Mouse (Mus musculus): ENCODE measurements around the gene Myo7a. TPM values are rescaled to one million over a fixed set of nuclear protein-coding genes. Genes with fewer than 3 reads are reported as not detected.

Gene Myo7a
- polyA plus RNA-seq, 1 experiment = 48.8 TPM

DNA sequence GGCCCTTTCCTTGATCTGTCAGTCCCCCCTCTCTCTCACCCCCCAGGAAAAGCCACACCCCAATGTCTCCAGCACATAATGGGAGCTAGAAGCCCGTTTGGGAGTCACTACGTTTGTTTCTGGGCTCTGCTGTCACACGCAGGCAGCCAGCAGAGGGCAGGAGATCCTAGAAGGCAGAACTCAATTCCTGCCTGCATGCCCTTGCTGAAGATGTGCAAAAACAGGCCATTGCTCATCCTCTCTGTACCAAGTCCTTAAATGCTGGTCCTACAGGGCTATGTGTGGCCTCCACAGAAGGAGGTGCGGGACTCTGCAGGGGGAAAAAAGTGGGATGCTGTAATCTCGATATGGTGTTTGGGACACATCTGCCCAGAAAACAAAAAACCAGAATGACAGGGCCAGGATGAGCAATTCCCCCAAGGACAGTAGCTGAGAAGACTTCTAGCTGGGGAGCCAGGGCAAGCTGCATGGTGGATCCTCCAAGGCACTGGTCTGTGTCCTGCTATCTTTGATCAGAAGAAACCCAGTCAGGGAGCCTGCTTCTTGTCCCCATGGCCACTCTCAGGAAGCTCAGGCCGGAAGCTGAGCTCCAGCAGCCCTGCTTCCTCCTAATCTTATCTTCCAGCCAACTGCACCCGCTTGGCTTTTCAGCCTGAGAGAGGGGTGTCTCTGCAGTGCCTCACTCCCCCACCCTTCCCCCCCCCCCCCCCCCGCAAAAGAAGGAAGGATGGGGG, 36.4 kb upstream of the Myo7a start:
- no peak for TF ChIP-seq POLR2A (IDR thresholded peaks at IDR 0.05; ENCODE audit: low read depth, low read length)
- peak; percentile 93 for TF ChIP-seq CTCF (IDR thresholded peaks at IDR 0.05; ENCODE audit: borderline replicate concordance, insufficient read depth, low read length)
- peaks cover 7% of the 10 kb centered on the region for H3K4me1 ChIP-seq (ENCODE audit: control insufficient read depth, insufficient read depth, low read length)
- H3K4me3 ChIP-seq (ENCODE audit: insufficient read depth, low read length) = no peak overlapping the region
- H3K27ac ChIP-seq (ENCODE audit: insufficient read depth, low read length) = no peak overlapping the region

DNA sequence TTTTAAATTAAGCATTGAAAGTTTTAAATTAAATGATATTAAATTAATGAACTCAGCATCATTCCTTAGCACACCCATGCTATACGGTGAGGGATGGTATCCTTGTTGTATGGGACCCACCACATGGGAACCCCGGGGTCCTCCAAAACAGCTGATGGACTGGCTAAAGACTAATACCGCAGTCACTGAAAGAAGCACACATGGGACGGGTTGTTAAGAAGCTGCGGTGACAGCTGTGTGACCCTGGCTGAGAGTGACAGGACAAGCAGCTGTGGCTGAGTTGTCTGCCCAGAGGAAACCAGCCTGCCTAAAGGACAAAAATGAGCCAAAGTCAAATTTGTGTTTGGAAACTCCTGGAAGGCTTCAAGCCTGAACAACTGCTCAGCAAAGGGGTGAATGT, 34.6 kb upstream of the Myo7a start:
- no peak overlapping the region for H3K27ac ChIP-seq (ENCODE audit: insufficient read depth, low read length)
- no peak overlapping the region for H3K4me3 ChIP-seq (ENCODE audit: insufficient read depth, low read length)
- H3K4me1 ChIP-seq (ENCODE audit: control insufficient read depth, insufficient read depth, low read length) = no peaks in the 10 kb centered on the region; the same call in 1 of the 2 replicates
- TF ChIP-seq CTCF (IDR thresholded peaks at IDR 0.05; ENCODE audit: borderline replicate concordance, insufficient read depth, low read length) (no peak), POLR2A (IDR thresholded peaks at IDR 0.05; ENCODE audit: low read depth, low read length) (no peak)

DNA sequence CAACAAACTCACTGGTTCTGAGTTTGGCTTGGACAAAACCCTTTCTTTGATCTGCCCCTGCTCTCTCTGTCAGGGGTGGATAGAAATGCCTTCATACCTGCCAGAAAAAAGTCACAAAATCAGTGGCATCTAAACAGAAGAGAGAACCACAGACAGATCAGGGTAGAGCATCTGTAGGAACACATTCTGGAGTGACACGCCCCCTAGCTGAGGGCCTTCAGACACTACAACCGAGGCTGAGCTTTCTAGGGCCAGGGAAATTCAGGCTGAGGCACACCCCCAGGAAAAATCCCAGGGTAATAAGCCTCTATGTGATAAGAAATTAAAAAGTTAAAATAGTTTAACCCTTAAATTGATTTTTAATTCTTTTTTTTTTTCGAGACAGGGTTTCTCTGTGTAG, 34.0 kb upstream of the Myo7a start:
- no peaks in the 10 kb centered on the region; the same call in 1 of the 2 replicates for H3K4me1 ChIP-seq (ENCODE audit: control insufficient read depth, insufficient read depth, low read length)
- H3K4me3 ChIP-seq (ENCODE audit: insufficient read depth, low read length) = no peak overlapping the region
- no peak overlapping the region for H3K27ac ChIP-seq (ENCODE audit: insufficient read depth, low read length)
- TF ChIP-seq CTCF (IDR thresholded peaks at IDR 0.05; ENCODE audit: borderline replicate concordance, insufficient read depth, low read length) (no peak), POLR2A (IDR thresholded peaks at IDR 0.05; ENCODE audit: low read depth, low read length) (no peak)

DNA sequence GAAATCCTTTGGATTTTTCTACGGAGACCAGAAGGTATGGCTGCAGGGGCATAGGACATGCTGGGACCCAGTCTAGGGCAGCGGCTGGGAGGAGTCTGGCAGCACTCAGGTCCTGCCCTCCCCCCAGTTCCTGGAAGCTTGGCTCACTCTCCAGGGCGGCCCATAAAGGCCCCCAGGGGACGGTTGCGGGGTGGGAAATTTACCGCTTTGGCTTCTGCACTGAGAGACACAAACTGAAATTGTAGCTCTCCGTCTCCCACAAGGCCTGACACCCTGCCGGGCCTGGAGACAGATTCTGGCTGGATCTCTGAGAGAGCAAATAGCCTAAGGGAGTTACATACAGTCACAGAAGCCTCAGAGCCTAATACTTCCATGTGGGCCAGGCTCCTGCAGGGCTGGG, 33.1 kb upstream of the Myo7a start:
- no peak overlapping the region for H3K4me3 ChIP-seq (ENCODE audit: insufficient read depth, low read length)
- no peak overlapping the region for H3K27ac ChIP-seq (ENCODE audit: insufficient read depth, low read length)
- TF ChIP-seq POLR2A (IDR thresholded peaks at IDR 0.05; ENCODE audit: low read depth, low read length) (no peak), CTCF (IDR thresholded peaks at IDR 0.05; ENCODE audit: borderline replicate concordance, insufficient read depth, low read length) (no peak)
- H3K4me1 ChIP-seq (ENCODE audit: control insufficient read depth, insufficient read depth, low read length) = no peaks in the 10 kb centered on the region

DNA sequence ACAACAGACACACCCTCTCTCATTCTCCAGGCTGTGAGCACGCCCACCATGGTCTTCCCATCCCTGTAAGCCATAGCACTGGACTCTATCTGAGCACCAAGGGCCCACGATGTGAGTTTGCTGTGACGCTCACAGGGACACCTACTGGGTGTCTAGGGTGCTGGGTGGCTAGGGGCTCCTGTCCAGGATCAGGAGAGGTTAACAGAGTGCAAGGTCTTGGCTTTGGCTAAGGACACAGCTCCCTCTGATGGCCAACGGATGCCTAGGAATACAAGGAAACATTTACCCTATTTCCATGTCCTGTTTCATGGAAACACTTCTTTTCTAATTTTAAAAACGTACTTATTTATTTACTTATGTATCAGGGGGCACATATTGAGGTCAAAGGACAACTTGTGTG, 31.2 kb upstream of the Myo7a start:
- no peak for TF ChIP-seq POLR2A (IDR thresholded peaks at IDR 0.05; ENCODE audit: low read depth, low read length)
- peak; percentile 20; the same call in 1 of the 2 replicates for TF ChIP-seq CTCF (IDR thresholded peaks at IDR 0.05; ENCODE audit: borderline replicate concordance, insufficient read depth, low read length)
- peaks cover 2% of the 10 kb centered on the region; the same call in 1 of the 2 replicates for H3K4me1 ChIP-seq (ENCODE audit: control insufficient read depth, insufficient read depth, low read length)
- H3K27ac ChIP-seq (ENCODE audit: insufficient read depth, low read length) = no peak overlapping the region
- no peak overlapping the region for H3K4me3 ChIP-seq (ENCODE audit: insufficient read depth, low read length)

DNA sequence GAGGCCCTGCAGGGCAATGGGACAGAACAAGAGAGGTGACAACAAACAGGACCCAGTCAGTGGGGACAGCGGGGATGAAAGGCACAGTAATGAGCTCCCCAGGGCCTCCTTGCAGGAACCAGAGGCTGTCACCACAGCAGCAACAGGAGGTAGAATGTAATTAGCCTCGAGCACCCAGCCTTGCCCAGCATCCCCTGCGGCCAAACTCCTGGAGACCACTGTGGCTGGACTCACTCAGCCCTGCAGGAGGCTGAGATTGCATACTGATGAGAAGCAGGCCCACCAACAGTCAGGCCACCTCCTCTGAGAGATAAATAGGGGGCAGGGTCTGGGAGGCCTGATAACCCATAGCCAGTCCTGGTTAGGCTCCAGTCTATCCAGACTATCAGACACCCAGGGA, 30.5 kb upstream of the Myo7a start:
- peaks cover 2% of the 10 kb centered on the region; the same call in 1 of the 2 replicates for H3K4me1 ChIP-seq (ENCODE audit: control insufficient read depth, insufficient read depth, low read length)
- H3K4me3 ChIP-seq (ENCODE audit: insufficient read depth, low read length) = no peak overlapping the region
- no peak for TF ChIP-seq POLR2A (IDR thresholded peaks at IDR 0.05; ENCODE audit: low read depth, low read length)
- no peak for TF ChIP-seq CTCF (IDR thresholded peaks at IDR 0.05; ENCODE audit: borderline replicate concordance, insufficient read depth, low read length)
- no peak overlapping the region for H3K27ac ChIP-seq (ENCODE audit: insufficient read depth, low read length)

DNA sequence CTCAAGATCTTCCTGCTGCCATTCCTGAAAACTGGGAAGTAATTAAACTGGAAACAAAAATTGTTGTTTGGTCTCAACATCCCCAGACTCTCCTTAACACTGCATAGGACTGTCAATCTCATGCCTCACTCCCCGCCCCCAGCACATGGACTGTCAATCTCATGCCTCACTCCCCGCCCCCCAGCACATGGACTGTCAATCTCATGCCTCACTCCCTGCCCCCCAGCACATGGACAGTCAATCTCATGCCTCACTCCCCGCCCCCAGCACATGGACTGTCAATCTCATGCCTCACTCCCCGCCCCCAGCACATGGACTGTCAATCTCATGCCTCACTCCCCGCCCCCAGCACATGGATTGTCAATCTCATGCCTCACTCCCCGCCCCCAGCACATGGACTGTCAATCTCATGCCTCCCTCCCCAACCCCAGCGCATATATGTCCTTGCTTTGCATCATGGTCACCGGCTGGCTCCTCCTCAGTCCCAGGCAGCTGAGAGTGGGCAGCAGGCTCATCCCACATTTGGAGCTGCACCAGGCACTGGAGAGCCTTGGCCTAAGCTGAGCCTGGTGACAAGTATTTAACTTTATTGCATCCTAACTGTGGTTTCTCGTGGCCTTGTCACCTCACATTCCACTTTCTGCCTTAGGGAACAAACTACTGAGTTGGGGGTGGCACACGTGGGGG, 29.5 kb upstream of the Myo7a start:
- TF ChIP-seq CTCF (IDR thresholded peaks at IDR 0.05; ENCODE audit: borderline replicate concordance, insufficient read depth, low read length) (no peak), POLR2A (IDR thresholded peaks at IDR 0.05; ENCODE audit: low read depth, low read length) (no peak)
- Histone ChIP-seq H3K4me1 (ENCODE audit: control insufficient read depth, insufficient read depth, low read length) (peaks cover 2% of the 10 kb centered on the region; the same call in 1 of the 2 replicates), H3K4me3 (ENCODE audit: insufficient read depth, low read length) (no peak overlapping the region), H3K27ac (ENCODE audit: insufficient read depth, low read length) (no peak overlapping the region)

DNA sequence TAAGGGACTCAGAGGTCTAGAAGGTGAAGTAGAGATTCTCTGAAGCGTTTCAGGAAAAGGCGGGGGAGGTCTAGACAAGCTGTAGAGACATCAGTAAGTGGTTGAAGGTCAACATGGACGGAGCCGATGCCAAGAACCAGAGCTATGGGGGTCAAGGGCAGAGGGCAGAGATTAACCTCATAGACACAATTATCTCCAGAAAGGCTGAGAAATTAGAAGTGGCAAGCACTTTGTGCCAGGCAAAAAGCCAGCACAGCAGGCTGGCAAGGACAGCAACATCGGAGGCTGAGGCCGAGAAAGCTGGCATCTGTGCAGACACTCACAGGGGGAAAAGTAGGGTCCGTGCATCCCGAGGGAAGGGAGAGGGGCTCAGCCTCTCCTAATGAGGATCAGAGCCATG, 28.4 kb upstream of the Myo7a start:
- TF ChIP-seq CTCF (IDR thresholded peaks at IDR 0.05; ENCODE audit: borderline replicate concordance, insufficient read depth, low read length) = no peak
- TF ChIP-seq POLR2A (IDR thresholded peaks at IDR 0.05; ENCODE audit: low read depth, low read length) = no peak
- Histone ChIP-seq H3K4me3 (ENCODE audit: insufficient read depth, low read length) (no peak overlapping the region), H3K4me1 (ENCODE audit: control insufficient read depth, insufficient read depth, low read length) (peaks cover 2% of the 10 kb centered on the region; the same call in 1 of the 2 replicates), H3K27ac (ENCODE audit: insufficient read depth, low read length) (no peak overlapping the region)

DNA sequence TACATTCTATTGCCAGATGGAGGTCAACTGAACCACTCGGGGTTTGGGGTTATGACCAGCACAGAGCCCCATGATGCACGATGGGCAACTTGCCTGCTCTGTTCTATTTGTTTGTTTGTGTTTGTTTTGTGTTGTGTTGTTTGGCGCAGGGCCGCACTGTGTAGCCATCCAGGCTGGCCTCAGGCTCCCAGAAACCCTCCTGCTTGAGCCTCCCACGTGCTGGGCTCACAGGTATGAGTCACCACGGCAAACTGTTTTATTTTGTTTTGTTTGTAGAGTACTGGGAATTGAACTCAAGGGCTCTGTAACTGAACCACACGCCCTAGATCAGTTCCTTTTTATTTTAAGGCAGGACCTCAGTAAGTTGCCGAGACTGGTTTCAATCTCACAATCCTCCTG, 27.1 kb upstream of the Myo7a start:
- H3K4me1 ChIP-seq (ENCODE audit: control insufficient read depth, insufficient read depth, low read length) = peaks cover 2% of the 10 kb centered on the region; the same call in 1 of the 2 replicates
- no peak for TF ChIP-seq POLR2A (IDR thresholded peaks at IDR 0.05; ENCODE audit: low read depth, low read length)
- no peak for TF ChIP-seq CTCF (IDR thresholded peaks at IDR 0.05; ENCODE audit: borderline replicate concordance, insufficient read depth, low read length)
- H3K27ac ChIP-seq (ENCODE audit: insufficient read depth, low read length) = no peak overlapping the region
- no peak overlapping the region for H3K4me3 ChIP-seq (ENCODE audit: insufficient read depth, low read length)
